Mouse (Mus musculus) adrenal gland, postnatal 25 days (tissue): ENCODE measurements at regions not wholly inside any gene's neighbourhood (a gene's known extent, or its start where the extent isn't known, plus 50 kb on each side); places are given as distances from the start of the nearest gene placed in this dataset.

Source experiments
- DNase-seq: peaks from one replicate; pipeline ENCODE4 v3.0.0; 2021; ENCODE audit warnings: mixed read lengths
- microRNA-seq, 2 experiments: library from miRNA; unstranded; fragments of <30 nt; microRNA quantifications; one replicate each; pipeline ENCODE4 v1.2.0; 2021

DNA sequence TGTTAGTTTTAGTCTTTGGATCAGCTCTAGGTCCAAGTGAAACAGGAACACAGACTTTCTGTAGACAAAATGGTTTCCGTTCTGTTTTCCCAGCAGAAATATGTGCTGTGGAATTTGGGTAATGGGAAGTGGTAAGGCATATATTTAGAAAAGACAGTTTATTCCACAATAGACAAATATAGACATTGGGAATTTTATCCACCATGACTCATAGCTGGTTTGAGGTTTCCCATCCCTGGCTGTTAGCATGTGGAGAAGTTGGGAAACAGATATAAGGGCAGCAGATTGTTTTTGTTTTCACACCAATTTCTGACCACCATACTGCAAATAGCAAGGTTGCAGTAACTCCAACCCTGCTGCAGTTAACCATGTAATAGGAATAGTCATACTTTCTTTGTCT lies 385.0 kb upstream of the Adam34 start:
- no peak for DNase-seq

DNA sequence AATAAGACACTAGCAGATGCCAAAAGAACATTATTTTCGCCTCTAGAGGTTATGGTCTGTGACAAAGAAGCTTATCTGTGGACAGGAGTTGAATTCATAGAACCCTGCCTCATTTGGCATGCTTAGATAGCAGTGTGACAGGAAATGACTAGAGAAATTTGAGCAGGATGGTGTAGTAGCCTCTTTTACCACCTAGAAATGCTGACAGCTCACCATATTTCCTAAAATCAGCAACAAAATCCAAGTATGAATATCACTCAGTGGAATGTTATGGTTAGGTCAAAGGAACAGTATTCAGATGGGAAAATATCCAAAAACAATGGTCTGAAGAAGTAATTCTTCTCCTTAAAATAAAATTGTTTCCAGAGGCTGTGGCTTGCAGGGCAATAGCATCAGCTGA lies 383.6 kb upstream of the Adam34 start:
- no peak for DNase-seq

DNA sequence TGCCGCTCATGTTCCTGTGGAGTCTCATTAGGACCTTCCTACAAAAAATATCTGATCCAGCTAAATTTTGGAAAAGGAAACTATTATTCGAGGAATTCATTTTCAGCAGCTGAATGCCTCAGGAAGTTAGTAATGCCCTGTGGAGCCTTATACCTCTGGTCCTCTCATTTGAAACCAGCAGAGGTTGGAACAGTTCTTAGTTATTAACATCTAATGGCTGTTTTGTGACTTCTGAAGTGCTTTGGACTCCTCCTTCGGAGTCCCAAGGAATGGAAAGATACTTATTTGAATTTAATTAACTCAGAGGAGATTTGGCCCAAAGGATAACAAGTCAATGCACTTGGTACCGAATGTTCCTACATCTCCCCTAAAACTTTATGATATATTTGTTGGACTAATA lies 372.2 kb upstream of the Adam34 start:
- no peak for DNase-seq

DNA sequence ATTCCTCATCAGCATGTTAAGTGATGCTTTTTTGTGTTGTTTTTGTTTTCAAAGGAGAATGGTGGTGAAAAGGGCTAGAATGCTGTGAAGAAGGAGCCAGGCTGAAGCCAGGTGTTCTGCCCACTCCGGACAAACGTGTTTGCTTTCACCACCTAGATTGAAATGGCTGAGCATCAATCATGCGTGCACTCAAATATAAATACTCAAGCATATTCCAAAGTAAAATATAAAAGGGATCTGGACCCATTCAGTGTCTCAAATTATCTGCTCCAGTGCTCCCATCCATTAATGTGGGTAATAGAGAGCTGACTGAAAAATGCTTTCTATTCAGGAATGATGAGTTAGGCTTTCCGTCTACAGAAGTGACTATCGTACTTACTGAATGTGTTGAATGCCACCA lies 349.0 kb upstream of the Adam34 start:
- no peak for DNase-seq

DNA sequence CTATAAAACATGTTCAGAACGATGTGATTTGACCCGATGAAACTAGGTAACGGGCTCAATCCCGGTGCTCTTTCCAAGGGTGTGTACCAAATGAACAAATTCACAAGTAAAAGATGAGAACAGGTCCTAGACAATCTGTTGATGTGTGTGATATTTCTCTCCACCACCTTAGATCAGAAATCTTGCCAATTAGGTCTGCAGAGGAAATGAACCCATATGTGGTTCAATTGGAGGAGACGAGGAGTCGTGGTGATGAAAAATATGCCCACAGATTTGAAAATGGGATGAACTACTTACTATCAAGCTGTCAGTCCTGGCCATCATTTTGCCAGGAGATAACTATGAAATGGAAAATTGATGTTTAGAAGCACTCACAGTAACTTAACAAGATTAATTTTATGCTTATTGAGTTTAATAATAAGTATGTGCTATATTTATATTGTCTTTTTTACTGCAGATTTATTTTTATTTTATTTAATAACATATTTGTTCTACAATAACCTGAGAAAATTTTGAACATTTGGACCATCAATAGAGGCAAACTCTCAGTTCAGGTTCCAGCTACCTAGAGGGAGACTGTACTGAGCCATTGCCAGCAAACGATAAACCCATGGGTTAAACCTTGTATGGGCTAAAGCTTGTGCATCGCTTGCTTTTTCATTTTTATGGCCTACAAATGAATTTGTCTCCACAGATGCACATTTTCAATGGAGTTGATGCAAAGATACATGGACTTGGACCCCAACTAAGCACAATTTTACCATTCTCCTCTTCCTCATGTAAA lies 332.9 kb upstream of the Adam34 start:
- DNase-seq = no peak

DNA sequence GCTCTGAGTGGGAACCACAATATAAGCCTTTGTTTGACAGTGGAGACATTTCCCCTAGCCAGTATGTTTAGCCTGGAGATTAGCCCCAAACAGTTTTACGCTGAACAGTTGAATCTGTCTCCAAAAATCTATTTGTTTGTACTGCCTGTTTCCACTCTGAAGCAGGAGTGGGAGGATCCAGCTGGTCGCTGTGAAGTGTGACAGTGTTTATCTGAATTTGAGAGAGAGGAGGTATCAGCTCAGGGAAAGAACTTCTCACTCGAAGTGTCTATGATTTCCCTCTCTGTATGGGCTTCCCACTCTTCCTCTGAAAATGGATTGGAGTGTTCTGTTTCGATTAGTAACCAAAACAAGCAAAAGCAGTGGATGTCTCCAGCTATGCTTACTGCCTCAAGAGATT lies 324.4 kb upstream of the Adam34 start:
- no peak for DNase-seq

DNA sequence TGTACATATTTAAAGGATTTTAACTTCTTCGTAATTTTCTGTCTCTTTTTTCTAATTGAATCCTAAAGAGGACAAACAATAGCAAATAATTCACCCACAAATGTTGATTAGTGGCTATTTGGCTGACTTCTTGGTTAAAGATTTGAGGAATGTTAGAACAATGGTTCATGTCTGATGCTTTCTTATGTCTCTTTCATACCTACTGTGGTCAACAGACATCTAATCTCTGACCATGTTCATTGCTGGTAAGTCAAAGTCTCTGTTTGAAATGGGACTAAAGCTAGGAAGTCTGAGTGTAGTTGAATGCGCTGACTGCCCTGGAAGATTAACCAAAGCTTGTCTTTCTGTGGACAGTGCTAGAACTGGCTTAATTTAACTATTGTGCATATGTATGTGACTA lies 321.5 kb upstream of the Adam34 start:
- no peak for DNase-seq

DNA sequence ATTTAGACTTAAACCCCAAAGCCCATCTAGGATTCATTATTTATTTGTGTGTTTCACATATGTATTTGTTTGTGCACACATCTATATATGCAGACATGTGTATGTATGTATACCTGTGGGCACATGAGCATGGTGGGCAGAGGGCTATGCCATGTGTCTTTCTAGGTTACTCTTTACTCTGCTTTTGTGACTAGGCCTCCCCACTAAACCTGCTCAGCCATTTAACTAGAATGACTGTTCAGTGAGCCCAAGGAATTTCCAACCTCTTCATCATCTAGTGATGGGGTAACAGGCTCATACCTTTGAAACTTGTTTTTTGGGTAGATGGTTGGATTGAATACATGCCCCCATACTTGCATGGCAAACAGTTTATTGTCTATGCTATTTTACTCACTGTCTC lies 321.1 kb upstream of the Adam34 start:
- DNase-seq = no peak

DNA sequence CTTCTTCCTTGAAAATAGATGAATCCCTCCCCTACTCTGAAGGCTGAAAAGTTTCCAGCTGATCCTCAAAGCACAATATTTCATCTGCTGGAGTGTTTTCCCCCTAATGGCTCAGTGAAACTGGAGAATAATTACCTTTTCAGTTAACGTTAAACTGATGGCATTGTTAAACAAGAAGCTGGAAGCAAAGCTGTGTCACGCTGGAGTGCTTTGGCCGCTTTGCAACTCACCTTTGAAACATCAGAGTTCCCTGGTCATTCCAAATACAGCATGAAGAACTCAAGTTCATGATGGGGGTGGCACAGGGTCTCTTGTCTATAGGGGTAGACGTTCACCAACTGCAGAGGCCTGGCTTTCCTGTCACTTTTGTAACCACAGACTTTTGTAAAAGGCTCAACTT lies 317.9 kb upstream of the Adam34 start:
- no peak for DNase-seq

DNA sequence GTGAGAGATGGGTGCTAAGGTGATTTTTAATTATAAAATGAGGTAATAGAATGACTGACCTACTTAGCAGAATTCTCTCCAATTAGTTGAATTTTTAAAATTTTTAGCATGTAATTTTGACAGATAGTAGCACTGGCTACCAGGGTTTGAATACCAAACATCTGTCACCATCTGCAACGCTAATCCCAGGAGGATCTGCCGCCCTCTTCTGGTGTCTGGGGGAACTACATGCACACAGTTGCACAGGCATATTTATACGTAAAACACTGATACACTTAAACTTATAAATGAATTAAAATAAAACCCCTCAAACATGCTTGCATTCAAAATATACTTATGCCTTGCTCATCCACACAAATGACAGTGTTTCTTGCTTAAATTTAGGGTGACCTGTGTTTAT lies 316.1 kb upstream of the Adam34 start:
- DNase-seq = peak; percentile 53

DNA sequence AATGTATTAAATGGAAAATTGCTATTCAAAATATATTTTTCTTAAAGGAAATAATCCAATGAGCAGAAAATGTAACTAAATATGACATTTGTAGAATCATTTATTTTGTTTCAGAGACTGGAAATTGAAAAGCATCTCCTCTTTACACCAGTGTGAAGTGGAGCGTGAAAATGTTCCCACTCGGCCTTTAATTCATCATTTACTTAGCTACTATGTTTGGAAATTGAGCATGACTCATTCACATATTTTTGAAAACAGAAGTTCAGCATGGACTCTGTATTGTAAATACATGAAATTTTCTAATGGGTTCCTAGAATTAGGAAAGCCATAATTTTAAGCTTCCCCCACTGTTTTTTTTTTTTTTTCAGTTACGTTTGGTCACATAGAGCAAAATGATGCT lies 314.2 kb upstream of the Adam34 start:
- no peak for DNase-seq

Small RNA genes lying in the stretch of these regions (microRNA-seq; reads per million reads assigned to microRNA genes)
- gene Gm24591 = 0 reads per million in 2 experiments
